Mouse (Mus musculus) spleen, postnatal 0 days (tissue): Measurements from ENCODE around the gene Btbd35f5. TPM values are rescaled to one million over a fixed set of nuclear protein-coding genes. Genes with fewer than 3 reads are reported as not detected.

Source experiments
- polyA plus RNA-seq: library from polyadenylated mRNA; unstranded; fragments of >200 nt; fragmentation: Nextera tagmentation; extraction: Ambion mirVana; gene quantifications from 2 replicates; pipeline ENCODE4 v1.2.1, GENCODE M21; 2015

Btbd35f5 gene
- polyA plus RNA-seq: not detected in 2 replicates

GRCm38 (mm10) chrX:32973597-32973996, at the start of gene Btbd35f5:
TSS of gene Btbd35f5 (plus strand) at chrX:32973897.

GRCm38 (mm10) chrX:32941468-32941867, 32.2 kb upstream of the Btbd35f5 start, which contains the start of gene Gm21789:
TSS of gene Gm21789 (plus strand) at chrX:32941768.

Other genes with a start within 250 kb of the Btbd35f5 start
- gene Btbd35f21, start 247.8 kb upstream of the Btbd35f5 start, polyA plus RNA-seq: not detected in 2 replicates
- gene Btbd35f30, start 79.3 kb upstream of the Btbd35f5 start, polyA plus RNA-seq: not detected in 2 replicates
- gene Gm21789, start 32.1 kb upstream of the Btbd35f5 start, polyA plus RNA-seq: not detected in 2 replicates